Mouse (Mus musculus): ENCODE data around the gene Ccdc60.

DNA sequence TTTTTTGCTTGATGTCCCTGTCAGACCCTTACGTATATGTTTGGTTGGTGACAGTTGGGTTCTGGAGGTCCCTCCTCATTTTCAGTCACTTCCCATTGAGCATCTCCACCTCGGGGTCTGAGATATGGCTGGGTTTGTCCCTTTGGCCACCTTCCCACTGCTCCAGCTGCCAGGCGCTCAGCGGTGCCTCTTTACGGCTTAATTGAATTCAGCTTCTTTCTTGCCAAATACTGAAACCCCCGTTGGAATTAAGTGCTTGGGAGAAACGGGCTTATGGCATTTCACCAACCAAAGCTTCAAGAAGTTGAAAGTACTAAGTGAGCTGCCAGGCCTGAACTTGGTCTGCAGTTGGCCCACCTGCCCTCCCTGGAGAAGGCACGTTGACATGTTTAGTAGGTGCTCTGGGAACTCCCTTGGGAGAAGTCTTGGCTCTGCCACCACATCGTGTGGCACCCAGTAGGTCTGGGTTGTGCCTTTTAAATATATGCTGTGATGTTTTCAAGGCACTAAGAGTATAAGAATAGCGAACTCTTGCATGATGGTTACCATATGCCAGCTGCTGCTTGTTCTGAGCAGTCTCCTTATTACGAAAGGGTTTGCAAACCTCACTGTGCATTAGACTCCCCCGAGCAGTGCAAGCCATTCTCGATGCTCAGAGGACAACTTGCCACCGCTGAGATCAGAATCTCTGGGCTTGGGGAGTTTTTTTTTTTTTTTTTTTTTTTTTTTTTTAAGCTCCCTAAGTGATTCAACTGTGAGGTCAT is 173.5 kb downstream of the Ccdc60 start:
- no peak for TF ChIP-seq CTCF (IDR thresholded peaks at IDR 0.05; ENCODE audit: low read depth)
- TF ChIP-seq EP300 (IDR thresholded peaks at IDR 0.05; ENCODE audit: low read depth) = no peak

Measured in heart, postnatal 0 days (tissue).